Mouse (Mus musculus): ENCODE data around the gene Rhbg. TPM values are rescaled to one million over a fixed set of nuclear protein-coding genes. Genes with fewer than 3 reads are reported as not detected.

Rhbg gene
- polyA plus RNA-seq, 1 experiment from 2014 or later, result 0.21 TPM

GRCm38 (mm10) chr3:88237161-88237555 lies 17.4 kb downstream of the Rhbg start:
- WGBS, result 5% methylated on average over 6 of the region's 6 CpGs
- no peak overlapping the region for H3K9ac ChIP-seq (replicated peaks; ENCODE audit: low read length)
- peak; percentile 55 for DNase-seq
- ATAC-seq (ENCODE audit: low FRiP score, low TSS enrichment), result no peak
- H3K4me3 ChIP-seq (replicated peaks; ENCODE audit: low read depth, low read length), result no peak overlapping the region
- peak overlapping the region; percentile 72 for H3K27ac ChIP-seq (replicated peaks; ENCODE audit: low read depth, low read length)
- H3K4me2 ChIP-seq (ENCODE audit: low read length), result no peak overlapping the region
- no peaks in the 10 kb centered on the region for H3K9me3 ChIP-seq (ENCODE audit: control insufficient read depth, low read length)
- peaks cover 70% of the 10 kb centered on the region for H3K4me1 ChIP-seq (ENCODE audit: control insufficient read depth, insufficient read depth, low read length)
- peaks cover 14% of the 10 kb centered on the region; the same call in 1 of the 2 replicates for H3K27me3 ChIP-seq (ENCODE audit: control insufficient read depth, insufficient read depth, low read length)
- H3K36me3 ChIP-seq (ENCODE audit: control insufficient read depth, insufficient read depth, low read length), result no peaks in the 10 kb centered on the region

- Histone ChIP-seq H3K4me3 (replicated peaks; ENCODE audit: low read depth, low read length) (no peak overlapping the region), H3K4me2 (ENCODE audit: low read length) (no peak overlapping the region), H3K9me3 (ENCODE audit: control insufficient read depth, low read length) (no peaks in the 10 kb centered on the region), H3K4me1 (ENCODE audit: control insufficient read depth, insufficient read depth, low read length) (peaks cover 72% of the 10 kb centered on the region), H3K27me3 (ENCODE audit: control insufficient read depth, insufficient read depth, low read length) (peaks cover 12% of the 10 kb centered on the region; the same call in 1 of the 2 replicates), H3K36me3 (ENCODE audit: control insufficient read depth, insufficient read depth, low read length) (no peaks in the 10 kb centered on the region), H3K27ac (replicated peaks; ENCODE audit: low read depth, low read length) (peak overlapping the region; percentile 38; the same call in 1 of the 2 replicates), H3K9ac (replicated peaks; ENCODE audit: low read length) (no peak overlapping the region)
- DNase-seq, result no peak
- ATAC-seq (ENCODE audit: low FRiP score, low TSS enrichment), result no peak
- WGBS, result 28% methylated on average over 2 of the region's 2 CpGs
These were observed 18.9 kb downstream of the Rhbg start for GRCm38 (mm10) chr3:88235616-88236015.

GRCm38 (mm10) chr3:88235216-88235615 lies 19.3 kb downstream of the Rhbg start:
- no peak overlapping the region for H3K9ac ChIP-seq (replicated peaks; ENCODE audit: low read length)
- H3K4me3 ChIP-seq (replicated peaks; ENCODE audit: low read depth, low read length), result no peak overlapping the region
- no peak overlapping the region for H3K27ac ChIP-seq (replicated peaks; ENCODE audit: low read depth, low read length)
- H3K4me1 ChIP-seq (ENCODE audit: control insufficient read depth, insufficient read depth, low read length), result peaks cover 71% of the 10 kb centered on the region
- 9% methylated on average over 3 of the region's 3 CpGs for WGBS
- no peaks in the 10 kb centered on the region for H3K36me3 ChIP-seq (ENCODE audit: control insufficient read depth, insufficient read depth, low read length)
- H3K27me3 ChIP-seq (ENCODE audit: control insufficient read depth, insufficient read depth, low read length), result peaks cover 9% of the 10 kb centered on the region; the same call in 1 of the 2 replicates
- no peak overlapping the region for H3K4me2 ChIP-seq (ENCODE audit: low read length)
- ATAC-seq (ENCODE audit: low FRiP score, low TSS enrichment) (no peak), DNase-seq (peak; percentile 62)
- no peaks in the 10 kb centered on the region for H3K9me3 ChIP-seq (ENCODE audit: control insufficient read depth, low read length)

GRCm38 (mm10) chr3:88234041-88234440 lies 20.5 kb downstream of the Rhbg start:
- Histone ChIP-seq H3K9me3 (ENCODE audit: control insufficient read depth, low read length) (no peaks in the 10 kb centered on the region), H3K27me3 (ENCODE audit: control insufficient read depth, insufficient read depth, low read length) (peaks cover 2% of the 10 kb centered on the region; the same call in 1 of the 2 replicates), H3K9ac (replicated peaks; ENCODE audit: low read length) (no peak overlapping the region), H3K4me2 (ENCODE audit: low read length) (no peak overlapping the region), H3K36me3 (ENCODE audit: control insufficient read depth, insufficient read depth, low read length) (peaks cover 12% of the 10 kb centered on the region), H3K27ac (replicated peaks; ENCODE audit: low read depth, low read length) (peak overlapping the region; percentile 95), H3K4me3 (replicated peaks; ENCODE audit: low read depth, low read length) (no peak overlapping the region), H3K4me1 (ENCODE audit: control insufficient read depth, insufficient read depth, low read length) (peaks cover 74% of the 10 kb centered on the region)
- no peak for DNase-seq
- no peak for ATAC-seq (ENCODE audit: low FRiP score, low TSS enrichment)
- 40% methylated on average over 8 of the region's 8 CpGs for WGBS

GRCm38 (mm10) chr3:88232851-88233649 lies 21.5 kb downstream of the Rhbg start:
- Histone ChIP-seq H3K36me3 (ENCODE audit: control insufficient read depth, insufficient read depth, low read length) (peaks cover 18% of the 10 kb centered on the region), H3K9me3 (ENCODE audit: control insufficient read depth, low read length) (no peaks in the 10 kb centered on the region), H3K27ac (replicated peaks; ENCODE audit: low read depth, low read length) (peak overlapping the region; percentile 95), H3K4me1 (ENCODE audit: control insufficient read depth, insufficient read depth, low read length) (peaks cover 66% of the 10 kb centered on the region), H3K4me2 (ENCODE audit: low read length) (no peak overlapping the region), H3K9ac (replicated peaks; ENCODE audit: low read length) (no peak overlapping the region), H3K27me3 (ENCODE audit: control insufficient read depth, insufficient read depth, low read length) (no peaks in the 10 kb centered on the region), H3K4me3 (replicated peaks; ENCODE audit: low read depth, low read length) (no peak overlapping the region)
- ATAC-seq (ENCODE audit: low FRiP score, low TSS enrichment), result no peak
- 15% methylated on average over 7 of the region's 7 CpGs for WGBS
- DNase-seq, result peak; percentile 64

GRCm38 (mm10) chr3:88232301-88232702 lies 22.2 kb downstream of the Rhbg start:
- Histone ChIP-seq H3K36me3 (ENCODE audit: control insufficient read depth, insufficient read depth, low read length) (peaks cover 22% of the 10 kb centered on the region), H3K9me3 (ENCODE audit: control insufficient read depth, low read length) (no peaks in the 10 kb centered on the region), H3K27me3 (ENCODE audit: control insufficient read depth, insufficient read depth, low read length) (no peaks in the 10 kb centered on the region), H3K9ac (replicated peaks; ENCODE audit: low read length) (no peak overlapping the region), H3K4me1 (ENCODE audit: control insufficient read depth, insufficient read depth, low read length) (peaks cover 64% of the 10 kb centered on the region), H3K27ac (replicated peaks; ENCODE audit: low read depth, low read length) (peak overlapping the region; percentile 95), H3K4me2 (ENCODE audit: low read length) (no peak overlapping the region), H3K4me3 (replicated peaks; ENCODE audit: low read depth, low read length) (no peak overlapping the region)
- DNase-seq (peak; percentile 75), ATAC-seq (ENCODE audit: low FRiP score, low TSS enrichment) (peak; percentile 69)
- 38% methylated on average over 7 of the region's 7 CpGs for WGBS

- peak; percentile 82 for ATAC-seq (ENCODE audit: low FRiP score, low TSS enrichment)
- H3K4me3 ChIP-seq (replicated peaks; ENCODE audit: low read depth, low read length), result no peak overlapping the region
- peaks cover 55% of the 10 kb centered on the region for H3K4me1 ChIP-seq (ENCODE audit: control insufficient read depth, insufficient read depth, low read length)
- peak; percentile 77 for DNase-seq
- peaks cover 32% of the 10 kb centered on the region for H3K36me3 ChIP-seq (ENCODE audit: control insufficient read depth, insufficient read depth, low read length)
- H3K27me3 ChIP-seq (ENCODE audit: control insufficient read depth, insufficient read depth, low read length), result no peaks in the 10 kb centered on the region
- no peaks in the 10 kb centered on the region for H3K9me3 ChIP-seq (ENCODE audit: control insufficient read depth, low read length)
- no peak overlapping the region; the same call in 1 of the 2 replicates for H3K9ac ChIP-seq (replicated peaks; ENCODE audit: low read length)
- WGBS, result 23% methylated on average over 1 of the region's 1 CpGs
- H3K4me2 ChIP-seq (ENCODE audit: low read length), result no peak overlapping the region
- peak overlapping the region; percentile 95 for H3K27ac ChIP-seq (replicated peaks; ENCODE audit: low read depth, low read length)
These were observed 23.4 kb downstream of the Rhbg start for GRCm38 (mm10) chr3:88231061-88231641.

GRCm38 (mm10) chr3:88230262-88231047 lies 24.1 kb downstream of the Rhbg start:
- WGBS, result 38% methylated on average over 17 of the region's 17 CpGs
- no peak overlapping the region; the same call in 1 of the 2 replicates for H3K9ac ChIP-seq (replicated peaks; ENCODE audit: low read length)
- peak overlapping the region; percentile 95 for H3K27ac ChIP-seq (replicated peaks; ENCODE audit: low read depth, low read length)
- H3K4me1 ChIP-seq (ENCODE audit: control insufficient read depth, insufficient read depth, low read length), result peaks cover 55% of the 10 kb centered on the region
- no peaks in the 10 kb centered on the region for H3K9me3 ChIP-seq (ENCODE audit: control insufficient read depth, low read length)
- H3K4me2 ChIP-seq (ENCODE audit: low read length), result no peak overlapping the region
- H3K4me3 ChIP-seq (replicated peaks; ENCODE audit: low read depth, low read length), result no peak overlapping the region
- peak; percentile 36 for DNase-seq
- peaks cover 39% of the 10 kb centered on the region for H3K36me3 ChIP-seq (ENCODE audit: control insufficient read depth, insufficient read depth, low read length)
- peak; percentile 0; the same call in 1 of the 2 replicates for ATAC-seq (ENCODE audit: low FRiP score, low TSS enrichment)
- no peaks in the 10 kb centered on the region for H3K27me3 ChIP-seq (ENCODE audit: control insufficient read depth, insufficient read depth, low read length)

All from midbrain, embryonic 14.5 days (tissue).